Mouse (Mus musculus) small intestine, adult 2 months (tissue): Measurements from ENCODE around the gene Slc22a20.

Experiments used
- CTCF ChIP-seq: fragments of 200-500 bp; IDR thresholded peaks from 2 replicates; pipeline ENCODE4 v1.5.1; 2012; ENCODE audit warnings: low read depth, mild to moderate bottlenecking, control low read depth, inconsistent platforms, low read length, moderate library complexity, mixed read lengths; ENCODE audit not compliant: insufficient replicate concordance, insufficient read length; ENCODE audit errors: extremely low read depth
- POLR2A ChIP-seq: fragments of 200-500 bp; IDR thresholded peaks from 2 replicates; pipeline ENCODE4 v1.6.1; 2012; ENCODE audit warnings: low read depth, mild to moderate bottlenecking, control low read depth, inconsistent platforms, low read length, moderate library complexity

- no peak for TF ChIP-seq POLR2A
- no peak for TF ChIP-seq CTCF
These were observed 6.1 kb upstream of the Slc22a20 start for GRCm38 (mm10) chr19:5992012-5992411.
